Mouse (Mus musculus) retina, embryonic 14.5 days (tissue): ENCODE measurements at regions not wholly inside any gene's neighbourhood (a gene's known extent, or its start where the extent isn't known, plus 50 kb on each side); places are given as distances from the start of the nearest gene placed in this dataset.
A peak's percentile ranks its signal among the peaks of the same experiment; 100 is the strongest.
"Not testable (repeated sequence)": the region's sequence is repeated elsewhere in the genome, so short reads cannot be mapped to it uniquely, and the experiment has no call there.

Experiments
- DNase-seq: peaks from one replicate; pipeline ENCODE4 v3.0.0-alpha.2; 2015; ENCODE audit warnings: low spot score

DNA sequence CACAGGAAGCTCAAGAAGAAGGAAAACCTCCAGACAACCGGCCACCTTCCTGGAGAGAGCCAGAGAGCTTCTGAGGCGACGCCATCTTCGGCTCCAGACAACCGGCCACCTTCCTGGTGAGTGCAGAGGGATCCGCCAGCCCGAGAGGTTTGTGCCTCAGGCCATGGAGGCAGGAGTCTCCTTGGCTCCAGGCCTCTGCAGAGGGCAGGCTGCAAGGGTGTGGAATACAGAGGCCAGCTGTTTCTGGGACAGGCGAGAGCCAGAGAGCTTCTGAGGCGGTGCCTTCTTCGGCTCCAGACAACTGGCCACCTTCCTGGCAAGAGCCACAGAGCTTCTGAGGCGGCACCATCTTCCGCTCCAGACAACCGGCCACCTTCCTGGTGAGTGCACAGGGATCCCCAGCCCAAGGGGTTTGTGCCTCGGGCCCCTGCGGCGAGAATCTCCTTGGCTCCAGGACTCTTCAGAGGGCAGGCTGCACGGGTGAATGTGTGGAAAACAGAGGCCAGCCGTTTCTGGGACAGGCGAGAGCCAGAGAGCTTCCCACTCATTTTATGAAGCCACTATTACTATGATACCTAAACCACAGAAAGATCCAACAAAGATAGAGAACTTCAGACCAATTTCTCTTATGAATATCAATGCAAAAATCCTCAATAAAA lies 441.4 kb downstream of the Arl6ip6 start:
- DNase-seq, result not testable (repeated sequence)

DNA sequence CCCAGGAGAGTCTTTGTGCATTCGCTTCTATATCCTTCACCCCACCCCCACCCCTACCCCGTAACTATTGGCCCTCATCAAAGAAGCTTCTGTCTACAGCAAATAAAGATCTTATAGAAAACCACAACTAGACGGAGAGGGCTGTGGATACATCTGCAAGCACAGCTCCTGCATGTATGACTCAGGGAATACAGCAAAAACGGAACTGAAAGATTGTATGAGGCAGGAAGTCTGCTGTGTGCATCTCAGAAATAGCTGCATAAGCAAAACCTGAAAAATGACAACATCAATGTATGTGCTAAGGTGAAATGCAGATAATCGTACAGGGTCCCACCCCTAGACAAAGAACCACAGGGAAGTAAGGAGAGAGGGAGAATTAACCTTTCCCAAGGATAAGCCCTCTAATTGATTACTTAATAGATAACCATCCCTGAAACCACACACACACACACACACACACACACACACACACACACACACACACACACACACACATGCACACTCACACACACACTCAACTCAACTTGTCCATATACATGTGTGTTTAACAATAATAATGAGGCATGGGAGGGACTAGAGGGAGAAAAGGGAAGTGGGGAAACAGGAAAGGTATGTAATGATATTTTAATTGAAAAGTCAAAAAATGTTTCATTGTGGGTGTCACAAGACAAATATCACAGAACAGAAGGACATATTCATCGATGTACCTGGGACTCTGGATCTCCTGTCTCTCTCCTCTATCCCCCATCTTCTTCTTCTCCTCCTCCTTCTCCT lies 416.6 kb downstream of the Rprm start:
- DNase-seq, result no peak

DNA sequence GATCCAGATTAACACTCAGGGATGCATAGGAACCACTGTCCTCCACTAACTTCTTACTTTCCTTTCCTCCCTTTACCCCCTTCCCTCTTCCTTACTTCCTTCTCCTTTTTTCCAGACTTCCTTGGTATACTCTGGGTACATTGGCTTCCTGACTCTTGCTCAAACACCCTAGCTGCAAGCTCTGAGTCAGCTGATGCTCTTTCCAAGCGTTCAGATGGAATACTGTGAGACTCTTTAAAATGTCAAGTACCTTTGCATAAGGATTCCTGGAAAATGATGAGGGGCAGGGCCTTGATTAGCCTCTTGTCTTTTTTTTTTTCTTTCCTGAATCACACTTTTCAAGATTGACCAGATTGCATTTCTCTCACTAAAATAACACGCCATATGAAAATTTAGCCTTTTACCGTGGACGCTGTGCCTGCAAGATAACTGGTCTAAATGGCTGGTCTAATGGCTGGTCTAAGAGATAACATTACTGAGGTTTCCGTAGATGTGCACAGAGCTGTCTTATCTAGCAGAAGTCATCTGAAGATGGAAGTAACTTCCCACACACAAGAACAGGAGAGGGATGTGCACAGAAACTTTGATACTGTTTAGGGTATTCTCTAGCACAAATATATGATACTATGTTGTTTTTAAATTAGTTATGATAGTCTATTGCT lies 404.9 kb downstream of the Rprm start:
- DNase-seq, result no peak

DNA sequence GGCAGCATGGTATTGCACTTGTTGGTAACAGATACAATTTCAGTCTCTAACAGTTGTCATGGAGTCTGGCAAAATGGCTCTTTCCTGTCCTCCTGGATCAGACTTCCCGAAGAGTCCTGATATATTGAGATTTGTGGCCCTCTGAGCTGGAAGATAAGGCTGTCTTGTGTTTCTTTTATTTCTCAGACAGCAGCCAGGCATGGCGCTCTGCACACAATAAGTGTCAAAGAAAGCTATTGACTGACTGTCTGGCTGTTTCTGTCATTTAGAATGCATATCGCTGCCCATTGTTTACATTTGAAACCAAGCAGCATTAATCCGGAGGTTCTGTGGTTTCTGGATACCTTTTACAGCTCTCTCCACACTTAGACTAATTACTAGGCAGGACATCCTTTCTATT lies 402.8 kb downstream of the Rprm start:
- DNase-seq, result no peak

DNA sequence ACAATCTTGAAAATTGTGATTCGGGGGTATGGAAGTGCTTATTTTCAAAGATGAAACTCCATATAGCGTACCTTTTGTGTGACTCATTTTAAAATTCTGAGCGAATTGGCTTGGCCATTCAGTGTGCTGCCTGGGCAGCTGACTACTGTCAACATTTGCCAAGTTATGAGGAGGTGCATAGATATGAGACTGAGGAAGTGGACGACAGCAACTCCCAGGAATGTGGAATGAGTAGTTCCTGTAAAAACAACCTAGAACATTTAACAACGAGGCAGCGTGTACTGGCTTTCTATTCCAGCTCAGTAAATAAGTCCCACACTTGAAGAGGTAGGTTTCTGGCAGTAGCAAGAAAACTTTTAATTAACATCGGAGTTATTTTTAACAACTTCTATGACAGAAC lies 398.1 kb downstream of the Rprm start:
- DNase-seq, result no peak

DNA sequence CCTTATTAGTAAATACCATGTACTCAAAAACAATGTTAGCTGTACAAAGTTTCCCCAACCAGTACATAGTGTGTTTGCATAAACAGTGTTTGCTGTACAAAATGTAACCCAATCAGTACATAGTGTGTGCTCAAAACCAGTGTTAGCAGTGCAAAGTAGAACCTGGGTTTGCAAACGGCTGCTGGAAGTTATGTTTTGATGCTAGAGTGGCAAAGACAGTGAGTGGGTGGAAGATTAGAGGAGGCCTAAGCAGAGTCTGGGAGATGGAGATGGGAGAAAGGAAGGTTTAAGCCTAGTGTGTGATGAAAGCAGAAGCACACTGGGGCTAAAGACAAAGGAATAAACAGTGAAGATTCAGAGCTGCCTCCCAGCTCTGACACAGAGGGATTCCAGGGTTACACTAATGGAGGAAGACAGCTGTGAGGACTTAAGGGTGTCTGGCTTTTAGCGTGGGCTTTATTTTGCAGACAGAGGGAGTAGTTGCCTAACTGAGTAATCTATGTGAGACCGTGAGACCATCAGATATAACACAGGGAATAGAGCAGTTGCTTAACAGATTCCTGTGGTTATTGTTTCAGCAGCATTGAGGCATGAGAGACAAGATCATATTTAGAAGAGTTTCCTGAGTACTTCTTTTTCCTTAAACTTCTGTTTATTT lies 396.0 kb downstream of the Rprm start:
- DNase-seq, result peak; percentile 72

DNA sequence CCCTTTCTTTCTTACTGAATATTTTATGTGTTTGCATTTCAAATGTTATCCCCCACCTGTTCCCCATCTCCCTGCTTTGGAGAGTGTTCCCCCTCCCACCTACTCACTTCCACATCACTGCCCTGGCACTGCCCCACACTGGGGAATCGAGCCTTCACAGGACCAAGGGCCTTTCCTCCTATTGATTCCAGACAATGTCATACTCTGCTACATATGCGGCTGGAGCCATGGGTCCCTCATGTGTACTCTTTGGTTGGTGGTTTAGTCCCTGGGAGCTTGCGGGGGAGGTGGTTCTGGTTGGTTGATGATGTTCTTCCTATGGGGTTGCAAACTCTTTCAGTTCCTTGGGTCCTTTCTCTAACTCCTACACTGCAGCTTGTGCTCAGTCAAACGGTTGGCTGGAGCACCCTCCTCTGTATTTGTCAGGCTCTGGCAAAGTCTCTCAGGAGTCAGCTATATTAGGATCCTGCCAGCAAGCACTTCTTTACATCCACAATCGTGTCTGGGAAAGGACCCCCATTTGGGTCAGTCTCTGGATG lies 393.7 kb downstream of the Rprm start:
- peak; percentile 16 for DNase-seq

DNA sequence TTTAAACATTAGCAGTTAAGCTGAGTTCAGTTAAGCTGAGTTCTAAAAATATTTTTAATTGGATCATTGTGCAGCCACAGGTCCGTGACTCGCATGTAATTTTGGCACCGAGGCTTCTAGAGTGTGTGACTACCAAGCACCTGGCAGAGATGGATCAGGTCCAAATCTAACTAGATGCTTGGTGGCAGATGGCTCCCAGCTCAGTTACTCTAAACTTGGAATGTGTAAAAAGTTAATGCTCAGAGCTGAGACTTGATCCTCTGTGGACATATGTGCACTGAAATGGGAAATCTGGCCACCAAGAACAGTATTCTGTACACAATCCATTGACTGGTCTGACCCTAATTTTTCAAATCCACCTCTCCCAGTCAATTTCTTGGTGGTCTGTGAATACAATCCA lies 374.1 kb downstream of the Rprm start:
- no peak for DNase-seq

DNA sequence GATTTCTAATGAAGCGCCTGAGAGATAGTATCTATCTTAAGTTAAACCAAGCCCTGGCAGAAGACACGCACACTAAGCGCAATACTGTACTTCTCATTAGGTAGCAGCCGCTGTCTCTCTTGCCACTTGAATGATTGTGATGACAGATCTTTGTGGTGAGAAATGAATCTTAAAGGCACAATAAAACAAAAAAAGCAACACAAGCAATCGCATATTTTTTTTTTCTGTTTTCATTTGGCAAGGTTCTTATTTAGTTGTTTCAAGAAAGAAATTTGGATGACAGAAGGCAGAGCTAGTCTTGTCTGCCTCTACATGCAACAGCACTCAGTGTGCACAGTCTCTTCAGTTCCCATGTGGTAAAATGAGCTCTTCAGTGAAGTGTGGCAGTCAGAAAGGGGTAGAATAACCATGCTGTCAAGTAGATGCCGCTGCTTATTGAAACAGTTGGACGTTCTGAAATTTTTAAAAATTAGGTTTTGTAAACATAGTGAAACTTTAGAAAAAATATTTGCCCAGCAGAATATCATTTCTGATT lies 372.2 kb downstream of the Rprm start:
- DNase-seq, result no peak

DNA sequence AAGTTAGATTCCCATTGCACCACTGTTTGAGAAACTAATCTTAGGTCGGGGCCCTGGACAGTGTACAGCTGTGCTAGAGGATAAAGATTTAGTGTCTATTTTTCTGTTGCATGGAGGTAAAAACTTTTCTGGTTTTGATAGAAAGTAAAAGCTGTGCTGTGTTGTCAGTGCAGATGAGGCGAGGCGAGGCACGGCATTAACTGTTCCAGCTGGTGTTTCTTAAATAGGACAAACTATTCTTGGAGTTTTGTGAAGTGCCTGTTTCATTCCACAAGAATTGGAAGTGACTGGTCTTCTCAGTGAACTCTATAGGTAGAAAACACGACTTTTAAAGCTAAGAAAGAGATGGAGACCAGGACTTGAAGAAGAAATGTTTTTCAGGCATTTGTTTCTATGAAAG lies 370.3 kb downstream of the Rprm start:
- no peak for DNase-seq

DNA sequence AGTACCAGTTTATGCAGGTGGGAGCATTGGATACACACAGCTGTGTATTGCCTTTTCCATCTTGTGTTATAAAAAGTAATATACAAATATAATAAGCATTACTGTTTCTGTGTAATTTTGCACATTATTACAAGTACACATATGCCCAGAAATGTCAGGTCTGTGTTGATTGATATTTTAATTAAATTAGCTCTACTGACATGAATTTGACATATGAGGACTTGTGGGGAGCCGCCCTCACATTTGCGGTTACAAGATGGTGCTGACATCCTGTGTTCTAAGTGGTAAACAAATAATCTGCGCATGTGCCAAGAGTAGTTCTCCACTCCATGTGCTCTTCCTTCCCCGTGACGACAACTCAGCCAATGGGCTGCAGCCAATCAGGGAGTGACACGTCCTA lies 362.1 kb downstream of the Rprm start:
- no peak for DNase-seq

DNA sequence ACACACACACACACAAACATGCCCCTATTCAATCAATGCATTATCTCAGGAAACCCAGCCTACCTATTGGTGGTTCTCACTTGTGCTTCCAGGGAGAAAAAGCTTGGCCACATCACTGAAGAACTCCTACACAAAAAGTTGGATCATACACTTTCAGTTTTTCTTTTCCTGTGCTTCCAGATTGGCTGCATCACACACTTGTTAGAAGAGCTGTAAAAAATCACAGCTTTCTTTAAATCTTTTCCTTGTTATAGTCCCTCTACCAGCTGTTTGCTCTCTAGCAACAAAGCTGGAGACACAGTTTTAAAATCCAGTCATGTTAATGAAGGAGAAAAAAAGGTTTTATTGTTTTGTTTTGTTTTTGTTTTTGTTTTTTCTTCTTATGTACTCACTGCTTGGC lies 356.7 kb downstream of the Rprm start:
- DNase-seq, result no peak

DNA sequence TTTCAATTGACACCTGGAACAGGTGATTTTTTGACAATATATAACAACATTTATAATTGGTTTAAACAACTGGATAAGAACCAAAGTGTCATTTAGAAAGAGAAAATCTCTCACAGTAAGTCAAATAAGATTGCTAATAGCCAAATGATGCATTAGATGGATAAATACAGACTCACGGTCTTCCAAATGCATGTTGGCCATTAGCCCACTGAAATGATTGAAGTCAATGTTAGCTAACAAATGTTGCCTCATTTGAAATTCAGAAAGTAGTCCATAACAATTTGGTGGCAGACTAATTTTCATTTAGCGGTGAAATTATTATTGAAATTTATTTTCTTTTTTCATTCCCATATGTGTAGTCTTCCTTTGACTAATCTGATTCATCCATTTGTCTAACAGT lies 354.9 kb downstream of the Rprm start:
- no peak for DNase-seq

DNA sequence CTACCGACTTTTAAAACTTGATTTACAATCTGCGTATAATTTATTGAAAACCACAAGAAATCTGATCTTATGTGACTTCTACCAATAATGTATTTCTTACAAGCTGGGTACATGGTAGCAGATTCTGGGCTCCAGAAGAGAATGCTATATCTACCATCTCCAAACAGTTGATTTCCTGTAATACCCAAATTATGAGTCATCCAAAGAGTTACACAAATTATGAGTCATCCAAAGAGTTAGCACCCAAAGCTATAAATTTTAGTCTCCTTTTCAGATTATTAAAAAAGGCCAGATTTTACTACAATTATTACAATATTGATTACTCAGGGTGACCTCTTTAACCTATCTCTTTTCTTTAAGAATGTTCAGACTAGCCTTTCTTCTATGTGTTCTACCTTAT lies 321.9 kb downstream of the Rprm start:
- DNase-seq, result no peak

DNA sequence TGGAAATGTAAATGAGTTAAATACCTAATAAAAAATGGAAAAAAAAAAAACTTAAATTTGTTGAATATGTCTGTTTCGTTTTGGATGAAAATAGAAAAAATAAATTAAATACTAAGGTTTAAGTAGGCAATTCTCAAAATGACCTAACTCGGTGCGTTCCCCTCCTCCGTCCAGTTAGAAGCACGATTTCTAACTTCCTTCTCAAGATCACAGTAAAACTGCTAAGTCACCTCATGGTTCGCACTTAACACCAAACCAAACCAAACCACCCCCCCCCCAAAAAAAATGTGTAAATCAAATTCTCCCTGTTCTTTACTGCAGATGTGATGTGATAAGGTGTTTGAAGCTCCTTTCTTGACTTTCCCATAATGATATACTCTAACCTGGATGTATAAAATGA lies 303.3 kb downstream of the Rprm start:
- not testable (repeated sequence) for DNase-seq

DNA sequence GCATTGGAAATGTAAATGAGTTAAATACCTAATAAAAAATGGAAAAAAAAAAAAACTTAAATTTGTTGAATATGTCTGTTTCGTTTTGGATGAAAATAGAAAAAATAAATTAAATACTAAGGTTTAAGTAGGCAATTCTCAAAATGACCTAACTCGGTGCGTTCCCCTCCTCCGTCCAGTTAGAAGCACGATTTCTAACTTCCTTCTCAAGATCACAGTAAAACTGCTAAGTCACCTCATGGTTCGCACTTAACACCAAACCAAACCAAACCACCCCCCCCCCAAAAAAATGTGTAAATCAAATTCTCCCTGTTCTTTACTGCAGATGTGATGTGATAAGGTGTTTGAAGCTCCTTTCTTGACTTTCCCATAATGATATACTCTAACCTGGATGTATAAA lies 296.8 kb downstream of the Rprm start:
- not testable (repeated sequence) for DNase-seq

DNA sequence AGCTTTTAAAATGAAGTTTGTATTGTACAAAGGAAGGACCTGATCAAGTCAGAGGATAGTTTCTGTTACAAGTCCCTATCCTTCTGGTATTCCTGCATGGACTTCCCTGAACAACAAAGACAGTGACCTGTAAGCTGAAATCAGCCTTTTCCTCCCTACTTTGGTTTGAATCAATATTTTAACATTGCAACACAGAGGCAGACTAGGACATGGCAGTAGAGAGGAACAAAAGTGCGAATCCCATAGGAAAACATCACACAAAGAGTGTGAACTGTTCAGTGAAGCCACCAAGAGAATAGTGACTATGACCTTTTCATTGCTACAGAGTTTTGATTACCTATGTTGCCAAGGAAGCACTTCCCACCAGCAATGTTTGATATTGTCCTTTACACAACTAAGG lies 288.7 kb downstream of the Rprm start:
- no peak for DNase-seq

DNA sequence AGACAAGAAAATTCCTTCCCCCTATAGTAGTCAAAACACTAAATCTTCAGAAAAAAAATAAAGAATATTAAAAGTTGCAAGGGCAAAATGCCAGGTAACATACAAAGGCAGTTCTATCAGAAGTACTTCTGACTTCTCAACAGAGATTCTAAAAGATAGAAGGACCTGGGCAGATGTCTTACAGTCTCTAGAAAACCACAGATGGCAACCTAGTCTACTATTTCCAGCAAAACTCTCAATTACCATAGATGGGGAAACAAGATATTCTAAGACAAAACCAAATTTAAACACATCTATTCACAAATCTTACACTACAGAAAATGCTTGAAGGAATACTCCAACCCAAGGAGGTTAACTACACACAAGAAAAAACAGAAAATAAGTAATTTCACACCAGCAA lies 281.7 kb downstream of the Rprm start:
- no peak for DNase-seq

DNA sequence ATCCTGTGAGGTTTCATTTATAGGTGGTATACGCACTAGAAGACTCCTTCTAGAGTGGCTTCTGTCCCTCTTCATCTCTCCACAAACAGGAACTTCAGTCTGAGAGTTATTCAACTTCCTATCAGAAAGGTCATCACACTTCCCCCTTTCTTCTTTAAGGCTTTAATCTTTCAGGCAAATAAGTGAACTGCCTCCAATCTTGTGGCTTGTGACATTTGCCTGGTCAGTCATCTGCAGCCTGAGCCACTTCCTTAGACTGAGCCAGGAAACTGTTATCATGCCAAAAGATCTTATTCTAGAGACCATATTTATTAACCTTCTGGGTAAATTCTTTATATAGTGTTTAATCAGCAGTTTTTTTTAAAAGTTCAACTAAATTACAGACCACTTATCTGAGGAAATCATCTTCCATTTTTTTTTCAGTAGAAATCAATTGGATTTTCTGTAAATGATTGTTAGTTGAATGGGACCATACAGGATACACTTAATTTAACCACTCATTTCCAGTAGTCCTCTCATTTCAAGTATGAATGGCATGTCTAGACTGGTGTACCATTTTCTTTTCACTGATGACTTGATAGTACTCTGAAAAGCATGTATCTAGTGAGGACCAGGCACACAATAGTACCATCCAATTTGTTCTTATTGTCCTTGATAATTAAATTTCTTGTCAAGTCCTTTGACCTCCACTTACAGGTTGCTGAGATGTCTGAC lies 234.4 kb downstream of the Rprm start:
- DNase-seq, result no peak
